Mouse (Mus musculus): ENCODE results near the gene Dffa.

DNA sequence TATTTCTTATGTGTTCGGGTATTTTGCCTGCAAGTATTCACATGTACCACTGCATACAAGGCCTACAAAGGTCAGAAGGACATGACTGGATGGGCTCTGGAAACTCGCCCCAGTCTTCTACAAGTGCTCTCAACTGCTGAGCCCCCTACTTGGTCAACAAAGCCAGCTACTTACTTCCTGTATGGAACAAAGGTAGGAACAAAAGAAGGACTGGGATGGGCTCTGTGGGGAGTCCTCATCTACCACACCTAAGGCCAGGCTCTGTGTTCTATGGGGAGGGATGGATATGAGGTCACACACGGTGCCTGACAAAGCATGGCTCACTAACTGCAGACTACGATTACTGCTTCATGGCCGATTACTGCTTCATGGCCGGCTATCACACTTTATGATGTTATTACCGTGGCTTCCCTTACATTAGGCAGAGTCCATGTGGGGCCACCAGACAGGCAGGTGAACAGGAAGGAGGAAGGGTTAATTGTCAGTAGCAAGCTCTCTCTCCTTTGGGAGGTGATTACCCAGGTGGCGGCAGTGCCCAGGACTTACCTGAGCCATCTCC, 53.5 kb downstream of the Dffa start:
- TF ChIP-seq GATA1 (IDR thresholded peaks at IDR 0.05; ENCODE audit: borderline replicate concordance, low read length) (no peak), FLI1 (IDR thresholded peaks at IDR 0.05; ENCODE audit: low read length) (no peak)
